In the genomic region with DNA sequence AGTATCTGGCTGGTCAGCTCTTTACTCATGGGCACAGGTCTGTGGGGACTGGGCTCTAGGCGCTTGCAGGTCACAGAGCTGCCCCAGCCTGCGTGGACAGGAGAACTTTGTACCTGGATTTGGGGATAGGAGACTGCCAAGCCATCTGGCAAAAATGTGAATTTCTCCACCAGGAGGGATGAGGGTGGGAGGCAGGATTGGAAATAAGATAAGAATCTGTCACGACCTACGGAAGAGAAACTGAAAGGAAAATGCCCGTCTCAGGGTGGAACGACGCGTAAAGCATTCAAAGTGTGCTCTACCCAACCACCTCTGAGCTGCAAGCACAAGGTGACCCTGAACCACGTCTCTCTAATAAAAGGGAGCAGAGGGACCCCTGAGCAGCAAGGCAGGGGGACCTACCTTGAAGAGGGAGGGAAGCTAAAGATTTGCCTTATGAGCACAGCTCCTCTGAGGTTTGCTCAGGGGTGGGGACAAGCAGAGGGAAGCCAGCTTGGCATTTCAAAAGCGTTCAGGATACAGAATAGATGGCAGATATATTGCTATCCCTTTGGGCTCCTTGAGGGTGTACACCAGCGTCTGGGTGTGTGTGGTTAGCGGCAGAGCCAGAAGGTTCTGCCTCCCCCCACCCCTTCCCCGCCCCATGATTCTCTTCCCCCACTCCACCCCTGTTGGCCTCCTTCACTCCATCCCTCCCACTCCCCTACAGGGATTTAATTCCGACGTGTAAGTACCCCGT, we compare ENCODE assay signal across 9 mouse cellular contexts. TPM values are rescaled to one million over a fixed set of nuclear protein-coding genes. Genes with fewer than 3 reads are reported as not detected.
DNase-seq lines count a peak whose midpoint lies in the region; ATAC-seq and TF ChIP-seq lines count a peak whose summit lies in the region.
"Had no signal": no experiment of that assay in that cellular context is flagged by ENCODE, and none has a peak within 500 bp of the region (broad histone marks: within the 10 kb centered on the region; RNA-seq: fewer than 3 reads in every experiment).

No protein-coding gene starts in this region.

- TF ChIP-seq EP300 in CH12.LX (IDR thresholded peaks at IDR 0.05; ENCODE audit: low read length) = 0 out of 2 replicates have a peak, but pooled peaks have one; percentile 28

- no peak for TF ChIP-seq POLR2A in CH12.LX (IDR thresholded peaks at IDR 0.05; ENCODE audit: low read depth, low read length)

- TF ChIP-seq RAD21 in CH12.LX (IDR thresholded peaks at IDR 0.05; ENCODE audit: low read depth, low read length) = no peak

- in situ Hi-C loops in CH12.LX (cut with MboI; ENCODE audit: low pct_ligation_motif_present, low pct_unique_long_range_greater_than_20kb, low sequenced_read_pairs) = no loop called here

- no peaks in the 10 kb centered on the region for H3K9me3 ChIP-seq in CH12.LX (replicated peaks; ENCODE audit: low read length)
- H3K9me3 ChIP-seq in forebrain, embryonic 14.5 days (replicated peaks; ENCODE audit: control insufficient read depth, low read length) = no peaks in the 10 kb centered on the region
- no peaks in the 10 kb centered on the region for H3K9me3 ChIP-seq in intestine, embryonic 16.5 days (ENCODE audit: control insufficient read depth, low read length)
- H3K9me3 ChIP-seq in midbrain, embryonic 10.5 days (replicated peaks) = no peaks in the 10 kb centered on the region

- H3K27ac ChIP-seq in CH12.LX (ENCODE audit: insufficient read depth, low read depth) = no peak overlapping the region
- H3K27ac ChIP-seq in forebrain, embryonic 14.5 days (ENCODE audit: low read depth, low read length) = 0 out of 2 replicates have a peak overlapping the region, but pooled peaks have one; percentile 44
- no peak overlapping the region for H3K27ac ChIP-seq in intestine, embryonic 16.5 days (ENCODE audit: low read length)
- H3K27ac ChIP-seq in midbrain, embryonic 10.5 days (replicated peaks) = 0 out of 2 replicates have a peak overlapping the region, but pooled peaks have one; percentile 13

- no peaks in the 10 kb centered on the region for H3K36me3 ChIP-seq in CH12.LX (replicated peaks in 1 of 2; ENCODE audit: control insufficient read depth in 1 of 2, insufficient read depth in 1 of 2, low read length in 1 of 2)
- no peaks in the 10 kb centered on the region for H3K36me3 ChIP-seq in forebrain, embryonic 14.5 days (ENCODE audit: control insufficient read depth, insufficient read depth, low read length)
- H3K36me3 ChIP-seq in intestine, embryonic 16.5 days (ENCODE audit: control insufficient read depth, insufficient read depth, low read length) = no peaks in the 10 kb centered on the region
- H3K36me3 ChIP-seq in midbrain, embryonic 10.5 days = no peaks in the 10 kb centered on the region

- no peak for ATAC-seq in forebrain, embryonic 14.5 days
- peak; percentile 52 for ATAC-seq in intestine, embryonic 16.5 days
- ATAC-seq: Patski had no signal

- peaks cover 6 to 52% of the 10 kb centered on the region in 2 experiments for H3K4me1 ChIP-seq in CH12.LX (ENCODE audit: control insufficient read depth in 1 of 2, insufficient read depth in 2 of 2)
- H3K4me1 ChIP-seq in forebrain, embryonic 14.5 days (ENCODE audit: control insufficient read depth, insufficient read depth, low read length) = peaks cover 30% of the 10 kb centered on the region
- peaks cover 18% of the 10 kb centered on the region for H3K4me1 ChIP-seq in intestine, embryonic 16.5 days (ENCODE audit: control insufficient read depth, insufficient read depth, low read length)
- peaks cover 63% of the 10 kb centered on the region for H3K4me1 ChIP-seq in midbrain, embryonic 10.5 days

- dilution Hi-C loops in CH12.LX (cut with MboI; ENCODE audit: extremely low pct_ligation_motif_present, extremely low pct_unique_long_range_greater_than_20kb, low sequenced_read_pairs) = no loop called here

- DNase-seq in embryo, embryonic 9.5 days (ENCODE audit: extremely low spot score) = peak; percentile 29
- DNase-seq in embryo, embryonic 10.5 days (ENCODE audit: low spot score) = no peak
- DNase-seq in CH12.LX (ENCODE audit: extremely low read depth) = no peak
- DNase-seq in forebrain, embryonic 14.5 days (ENCODE audit: low spot score) = no peak
- no peak for DNase-seq in midbrain, embryonic 10.5 days (ENCODE audit: low spot score)
- no peak for DNase-seq in retina, postnatal 1 day
- DNase-seq in layer of hippocampus, postnatal 36 days = no peak

- H3K4me3 ChIP-seq in CH12.LX (replicated peaks in 1 of 3; ENCODE audit: low read depth in 2 of 3, low read length in 2 of 3, poor library complexity in 1 of 3) = peak overlapping the region; percentile 43 to 52 (median 50)
- no peak overlapping the region for H3K4me3 ChIP-seq in forebrain, embryonic 14.5 days (ENCODE audit: low read depth, low read length)
- peak overlapping the region; percentile 57 for H3K4me3 ChIP-seq in intestine, embryonic 16.5 days (ENCODE audit: low read length)
- peak overlapping the region; percentile 22 for H3K4me3 ChIP-seq in midbrain, embryonic 10.5 days

- peak overlapping the region; percentile 33 for H3K4me2 ChIP-seq in CH12.LX (ENCODE audit: insufficient read depth, low read depth, poor library complexity, severe bottlenecking)
- peak overlapping the region; percentile 33 for H3K4me2 ChIP-seq in forebrain, embryonic 14.5 days (ENCODE audit: low read length)
- H3K4me2 ChIP-seq in intestine, embryonic 16.5 days (ENCODE audit: low read depth, low read length) = peak overlapping the region; percentile 57

- 12% methylated on average over 16 of the region's 16 CpGs for WGBS in forebrain, embryonic 14.5 days
- 7% methylated on average over 16 of the region's 16 CpGs for WGBS in intestine, embryonic 16.5 days
- 9% methylated on average over 16 of the region's 16 CpGs for WGBS in midbrain, embryonic 10.5 days

- no peaks in the 10 kb centered on the region for H3K27me3 ChIP-seq in CH12.LX (replicated peaks)
- 0 out of 2 replicates have a peak, but pooled peaks cover 4% of the 10 kb centered on the region for H3K27me3 ChIP-seq in forebrain, embryonic 14.5 days (replicated peaks; ENCODE audit: control insufficient read depth, insufficient read depth, low read length)
- peaks cover 15% of the 10 kb centered on the region for H3K27me3 ChIP-seq in intestine, embryonic 16.5 days (replicated peaks; ENCODE audit: control insufficient read depth, insufficient read depth, low read length)
- H3K27me3 ChIP-seq in midbrain, embryonic 10.5 days (ENCODE audit: low read depth, poor library complexity, severe bottlenecking) = peaks cover 96% of the 10 kb centered on the region
- H3K27me3 ChIP-seq: Patski had no signal

- TF ChIP-seq CTCF in CH12.LX (conservative IDR thresholded peaks at IDR 0.05 in 1 of 2, IDR thresholded peaks at IDR 0.05 in 1 of 2; ENCODE audit: low read depth in 2 of 2, low read length in 2 of 2) = no peak

- H3K9ac ChIP-seq in CH12.LX (ENCODE audit: insufficient read depth, low read depth) = peak overlapping the region; percentile 57
- peak overlapping the region; percentile 29; the same call in 1 of the 2 replicates for H3K9ac ChIP-seq in forebrain, embryonic 14.5 days (ENCODE audit: low read length)
- H3K9ac ChIP-seq in intestine, embryonic 16.5 days (ENCODE audit: low read depth, low read length) = peak overlapping the region; percentile 43

- no peaks in the 10 kb centered on the region for H3K79me2 ChIP-seq in CH12.LX (replicated peaks; ENCODE audit: control insufficient read depth, extremely low read depth, insufficient read depth, poor library complexity, severe bottlenecking)

TF ChIP-seq in CH12.LX, 34 proteins besides CTCF, POLR2A, EP300 and RAD21 (continues in another document):
- TF ChIP-seq TCF12 (IDR thresholded peaks at IDR 0.05; ENCODE audit: low read depth, low read length) (peak; percentile 7; the same call in 1 of the 2 replicates), TBP (conservative IDR thresholded peaks at IDR 0.05; ENCODE audit: low read depth, low read length) (0 out of 2 replicates have a peak, but pooled peaks have one; percentile 31), SMC3 (IDR thresholded peaks at IDR 0.05; ENCODE audit: low read depth, low read length) (no peak), NELFE (IDR thresholded peaks at IDR 0.05; ENCODE audit: low read depth, low read length) (no peak), NRF1 (IDR thresholded peaks at IDR 0.05; ENCODE audit: low read depth, low read length) (no peak), MAX (IDR thresholded peaks at IDR 0.05; ENCODE audit: low read length) (no peak), CHD1 (IDR thresholded peaks at IDR 0.05; ENCODE audit: low read depth, low read length) (no peak), MEF2A (IDR thresholded peaks at IDR 0.05; ENCODE audit: borderline replicate concordance, low read depth, low read length) (no peak), CHD2 (IDR thresholded peaks at IDR 0.05; ENCODE audit: low read length) (peak; percentile 38; the same call in 1 of the 2 replicates), JUND (conservative IDR thresholded peaks at IDR 0.05; ENCODE audit: low read depth, low read length) (no peak), SIN3A (IDR thresholded peaks at IDR 0.05; ENCODE audit: low read length) (no peak; the same call in 1 of the 2 replicates), ZMIZ1 (IDR thresholded peaks at IDR 0.05; ENCODE audit: low read depth, low read length) (0 out of 2 replicates have a peak, but pooled peaks have one; percentile 14), USF1 (IDR thresholded peaks at IDR 0.05; ENCODE audit: low read depth, low read length) (no peak), MXI1 (IDR thresholded peaks at IDR 0.05; ENCODE audit: low read depth, low read length) (peak; percentile 15; the same call in 1 of the 2 replicates), IRF4 (IDR thresholded peaks at IDR 0.05; ENCODE audit: low read depth, low read length) (peak; percentile 49; the same call in 1 of the 2 replicates), RCOR1 (conservative IDR thresholded peaks at IDR 0.05; ENCODE audit: low read depth, low read length) (no peak), USF2 (conservative IDR thresholded peaks at IDR 0.05; ENCODE audit: low read depth, low read length) (no peak), ZKSCAN1 (IDR thresholded peaks at IDR 0.05; ENCODE audit: borderline replicate concordance, low read depth, low read length) (no peak), MYC (IDR thresholded peaks at IDR 0.05; ENCODE audit: low read depth, low read length) (peak; percentile 6; the same call in 1 of the 2 replicates), KAT2A (IDR thresholded peaks at IDR 0.05; ENCODE audit: insufficient replicate concordance, low read length) (no peak), MAFK (IDR thresholded peaks at IDR 0.05; ENCODE audit: insufficient replicate concordance, low read length) (no peak)

RNA-seq across cellular contexts. Expression of a gene that starts 54.9 kb away (rescaled TPM):
- 16.7 and 17.2 TPM in 2 replicates for total RNA-seq in CH12.LX (2012; rRNA removed)
- 6.1 and 6.9 TPM in 2 replicates for total RNA-seq in CH12.LX (2014; rRNA removed)
- 12.2 and 12.8 TPM in 2 replicates for polyA plus RNA-seq in CH12.LX (2012; ENCODE audit: insufficient read length, low read depth)
- 20.0 and 24.5 TPM in 2 replicates for polyA plus RNA-seq in forebrain, embryonic 14.5 days (2014; fragmentation: Nextera tagmentation; extraction: Ambion mirVana)
- polyA plus RNA-seq in intestine, embryonic 16.5 days (2015; fragmentation: Nextera tagmentation; extraction: Ambion mirVana) = 6.6 and 6.8 TPM in 2 replicates
- 9.4 and 12.4 TPM in 2 replicates for polyA plus RNA-seq in midbrain, embryonic 10.5 days (2016; fragmentation: Nextera tagmentation; extraction: Ambion mirVana)
- total RNA-seq in layer of hippocampus, postnatal 36 days (2021) = 10 to 100 TPM; 67.5 to 75.6 TPM

Comparison
In these comparisons a context has a peak if more than half of its experiments do, and no peak if none do; other contexts are left out.
1. H3K27ac ChIP-seq: peak in forebrain, embryonic 14.5 days (single experiment) and midbrain, embryonic 10.5 days (single experiment); none in CH12.LX (single experiment) and intestine, embryonic 16.5 days (single experiment).
2. Peak in every context shown above with its lines, with median percentiles within 50 percentile points of each other: H3K4me2 ChIP-seq and H3K9ac ChIP-seq.